Mouse (Mus musculus): ENCODE results near the gene Kcnmb3. TPM values are rescaled to one million over a fixed set of nuclear protein-coding genes. Genes with fewer than 3 reads are reported as not detected.

Gene Kcnmb3
- polyA plus RNA-seq, 1 experiment from 2014 or later = 0.16 TPM

DNA sequence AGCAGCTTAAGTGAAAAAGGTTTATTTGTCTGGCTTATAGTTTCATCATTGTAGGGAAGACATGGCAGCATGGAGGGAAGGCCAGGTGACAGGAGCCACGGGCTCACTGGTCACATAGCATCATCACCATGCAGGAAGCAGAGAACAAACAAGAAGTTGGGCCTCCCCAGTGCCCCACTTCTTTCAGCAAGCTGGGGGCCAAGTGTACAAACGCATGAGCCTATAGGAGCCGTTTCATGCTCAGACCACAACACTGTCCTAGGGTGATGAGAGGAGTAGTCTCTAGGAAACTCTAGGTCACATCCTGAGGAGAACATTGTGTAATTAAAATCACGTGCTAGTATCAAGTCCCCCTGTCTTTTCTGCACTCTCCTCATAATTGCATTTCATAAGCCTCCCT is 64.3 kb downstream of the Kcnmb3 start:
- no peak overlapping the region for H3K27ac ChIP-seq (ENCODE audit: low read length)
- ATAC-seq = no peak
- H3K4me2 ChIP-seq (ENCODE audit: low read length) = no peak overlapping the region
- no peak overlapping the region for H3K9ac ChIP-seq (replicated peaks; ENCODE audit: low read depth, low read length)
- H3K27me3 ChIP-seq (replicated peaks; ENCODE audit: control insufficient read depth, insufficient read depth, low read length) = no peaks in the 10 kb centered on the region
- H3K4me1 ChIP-seq (replicated peaks; ENCODE audit: control insufficient read depth, insufficient read depth, low read length) = no peaks in the 10 kb centered on the region
- H3K9me3 ChIP-seq (ENCODE audit: control insufficient read depth, low read length) = no peaks in the 10 kb centered on the region
- WGBS = 72% methylated on average over 4 of the region's 4 CpGs
- no peak overlapping the region for H3K4me3 ChIP-seq (replicated peaks; ENCODE audit: low read length)
- H3K36me3 ChIP-seq (ENCODE audit: control insufficient read depth, insufficient read depth) = peaks cover 3% of the 10 kb centered on the region; the same call in 1 of the 2 replicates

Other genes starting within 250 kb of the Kcnmb3 start
- gene Zmat3, start 126.2 kb downstream of the Kcnmb3 start, polyA plus RNA-seq (2015; fragmentation: Nextera tagmentation; extraction: Ambion mirVana) = 5.3 and 6.7 TPM in 2 replicates
- gene Pik3ca, start 94.6 kb downstream of the Kcnmb3 start, polyA plus RNA-seq (2015; fragmentation: Nextera tagmentation; extraction: Ambion mirVana) = 14.1 and 16.0 TPM in 2 replicates
- gene Zfp639, start 18.0 kb upstream of the Kcnmb3 start, polyA plus RNA-seq (2015; fragmentation: Nextera tagmentation; extraction: Ambion mirVana) = 38.8 and 39.8 TPM in 2 replicates
- gene Mfn1, start 37.2 kb upstream of the Kcnmb3 start, polyA plus RNA-seq (2015; fragmentation: Nextera tagmentation; extraction: Ambion mirVana) = 37.5 and 41.7 TPM in 2 replicates
- 87.8 and 88.3 TPM in 2 replicates for gene Gnb4, start 124.4 kb upstream of the Kcnmb3 start, polyA plus RNA-seq (2015; fragmentation: Nextera tagmentation; extraction: Ambion mirVana)
- gene Actl6a, start 214.1 kb upstream of the Kcnmb3 start, polyA plus RNA-seq (2015; fragmentation: Nextera tagmentation; extraction: Ambion mirVana) = 113 and 119 TPM in 2 replicates
- gene Ndufb5, start 244.8 kb upstream of the Kcnmb3 start, polyA plus RNA-seq (2015; fragmentation: Nextera tagmentation; extraction: Ambion mirVana) = 283 and 286 TPM in 2 replicates
- gene Mrpl47, start 245.4 kb upstream of the Kcnmb3 start, polyA plus RNA-seq (2015; fragmentation: Nextera tagmentation; extraction: Ambion mirVana) = 30.1 and 37.3 TPM in 2 replicates